Comparison of ENCODE assay signal across 11 mouse cellular contexts in the genomic region with DNA sequence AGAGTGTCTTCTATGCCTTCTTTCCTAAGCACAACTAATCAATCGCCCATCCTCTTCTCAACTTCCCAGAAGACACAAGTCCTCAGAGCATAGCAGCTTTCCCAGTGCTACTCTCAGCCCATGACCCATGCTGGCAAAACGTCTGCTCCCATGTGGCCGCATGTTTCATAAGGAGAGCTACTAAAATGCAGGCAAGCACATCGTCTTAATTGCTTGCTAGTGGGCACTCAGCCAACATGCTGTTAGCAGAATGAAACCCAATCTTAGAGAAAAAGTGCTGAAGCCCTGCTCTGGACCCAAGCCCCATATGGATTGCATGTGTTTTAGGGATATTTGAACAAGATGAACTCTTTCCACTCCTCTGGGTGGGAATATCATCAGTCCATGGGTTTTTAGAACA.
DNase-seq lines count a peak whose midpoint lies in the region; ATAC-seq and TF ChIP-seq lines count a peak whose summit lies in the region.
"Had no signal": no experiment of that assay in that cellular context is flagged by ENCODE, and none has a peak within 500 bp of the region (broad histone marks: within the 10 kb centered on the region; RNA-seq: fewer than 3 reads in every experiment).

No protein-coding gene starts in this region.

- ATAC-seq in heart, embryonic 11.5 days (replicated peaks; ENCODE audit: insufficient number of reproducible peaks, low FRiP score, low TSS enrichment): no peak
- no peak for ATAC-seq in embryonic facial prominence, embryonic 13.5 days (ENCODE audit: insufficient number of reproducible peaks, insufficient read depth, low FRiP score, low TSS enrichment, low read depth)
- ATAC-seq in lung, embryonic 14.5 days (ENCODE audit: insufficient read depth): peak; percentile 88
- ATAC-seq: inflammation-experienced regulatory T-cells, adult 6 months had no signal

- H3K4me3 ChIP-seq in heart, embryonic 11.5 days (ENCODE audit: low read depth, low read length): no peak overlapping the region
- H3K4me3 ChIP-seq in embryonic facial prominence, embryonic 13.5 days: no peak overlapping the region
- H3K4me3 ChIP-seq in lung, embryonic 14.5 days (ENCODE audit: low read depth, low read length): no peak overlapping the region
- H3K4me3 ChIP-seq: embryonic facial prominence, embryonic 15.5 days; liver, embryonic 13.5 days had no signal

- H3K9ac ChIP-seq in heart, embryonic 11.5 days (ENCODE audit: low read depth, low read length): no peak overlapping the region
- no peak overlapping the region for H3K9ac ChIP-seq in embryonic facial prominence, embryonic 13.5 days
- H3K9ac ChIP-seq in lung, embryonic 14.5 days: no peak overlapping the region
- H3K9ac ChIP-seq: embryonic facial prominence, embryonic 15.5 days; liver, embryonic 13.5 days had no signal

- no peak for TF ChIP-seq CTCF in lung, embryonic 14.5 days (IDR thresholded peaks at IDR 0.05; ENCODE audit: low read depth)

- no peak overlapping the region for H3K27ac ChIP-seq in heart, embryonic 11.5 days (ENCODE audit: low read depth, low read length)
- no peak overlapping the region for H3K27ac ChIP-seq in embryonic facial prominence, embryonic 13.5 days
- peak overlapping the region; percentile 58; the same call in 1 of the 2 replicates for H3K27ac ChIP-seq in lung, embryonic 14.5 days (ENCODE audit: low read depth)
- H3K27ac ChIP-seq: embryonic facial prominence, embryonic 15.5 days; liver, embryonic 13.5 days had no signal

- H3K36me3 ChIP-seq in heart, embryonic 11.5 days (ENCODE audit: control insufficient read depth, insufficient read depth, low read length): no peaks in the 10 kb centered on the region
- H3K36me3 ChIP-seq in embryonic facial prominence, embryonic 13.5 days: no peaks in the 10 kb centered on the region
- H3K36me3 ChIP-seq in lung, embryonic 14.5 days (ENCODE audit: insufficient read depth): no peaks in the 10 kb centered on the region
- H3K36me3 ChIP-seq: embryonic facial prominence, embryonic 15.5 days; liver, embryonic 13.5 days had no signal

- 60% methylated on average over 4 of the region's 4 CpGs for WGBS in heart, embryonic 11.5 days (ENCODE audit: insufficient replicate concordance)
- WGBS in embryonic facial prominence, embryonic 13.5 days: 19% methylated on average over 4 of the region's 4 CpGs
- 17% methylated on average over 4 of the region's 4 CpGs for WGBS in lung, embryonic 14.5 days

- no peaks in the 10 kb centered on the region for H3K9me3 ChIP-seq in heart, embryonic 11.5 days (replicated peaks; ENCODE audit: control insufficient read depth, low read length)
- no peaks in the 10 kb centered on the region for H3K9me3 ChIP-seq in embryonic facial prominence, embryonic 13.5 days
- no peaks in the 10 kb centered on the region for H3K9me3 ChIP-seq in lung, embryonic 14.5 days (ENCODE audit: low read depth, low read length)
- H3K9me3 ChIP-seq: embryonic facial prominence, embryonic 15.5 days; liver, embryonic 13.5 days had no signal

- H3K4me2 ChIP-seq in heart, embryonic 11.5 days: no peak overlapping the region
- peak overlapping the region; percentile 9; the same call in 1 of the 2 replicates for H3K4me2 ChIP-seq in embryonic facial prominence, embryonic 13.5 days
- peak overlapping the region; percentile 35 for H3K4me2 ChIP-seq in lung, embryonic 14.5 days
- H3K4me2 ChIP-seq: embryonic facial prominence, embryonic 15.5 days; liver, embryonic 13.5 days had no signal

- H3K27me3 ChIP-seq in heart, embryonic 11.5 days (ENCODE audit: control insufficient read depth, insufficient read depth, low read length): no peaks in the 10 kb centered on the region
- no peaks in the 10 kb centered on the region for H3K27me3 ChIP-seq in embryonic facial prominence, embryonic 13.5 days
- no peaks in the 10 kb centered on the region for H3K27me3 ChIP-seq in lung, embryonic 14.5 days (ENCODE audit: insufficient read depth, low read length)
- H3K27me3 ChIP-seq: embryonic facial prominence, embryonic 15.5 days; liver, embryonic 13.5 days had no signal

- DNase-seq in heart, postnatal 10 days: peak; percentile 35 to 38
- peak; percentile 65 for DNase-seq in MN1 (ENCODE audit: low spot score)
- peak; percentile 85 for DNase-seq in lung, embryonic 14.5 days
- DNase-seq in thymus, postnatal 0 days (ENCODE audit: low spot score): no peak
- no peak for DNase-seq in urinary bladder, postnatal 25 days (ENCODE audit: low spot score)
- no peak for DNase-seq in frontal cortex, postnatal 14 days (ENCODE audit: low spot score in 2 of 2)
- DNase-seq: liver, embryonic 13.5 days had no signal

- intact Hi-C loops in heart, postnatal 10 days (cut with DNase I): no loop called here

- no peaks in the 10 kb centered on the region for H3K4me1 ChIP-seq in heart, embryonic 11.5 days (ENCODE audit: control insufficient read depth, insufficient read depth, low read length)
- H3K4me1 ChIP-seq in embryonic facial prominence, embryonic 13.5 days: peaks cover 5% of the 10 kb centered on the region
- no peaks in the 10 kb centered on the region; the same call in 1 of the 2 replicates for H3K4me1 ChIP-seq in lung, embryonic 14.5 days (ENCODE audit: insufficient read depth)
- H3K4me1 ChIP-seq: embryonic facial prominence, embryonic 15.5 days; liver, embryonic 13.5 days had no signal

Comparison
In these comparisons a context has a peak if more than half of its experiments do, and no peak if none do; other contexts are left out.
1. DNase-seq: peak in heart, postnatal 10 days (2 of 2), MN1 (single experiment) and lung, embryonic 14.5 days (single experiment); none in thymus, postnatal 0 days (single experiment), urinary bladder, postnatal 25 days (single experiment) and frontal cortex, postnatal 14 days (0 of 2).